Mouse (Mus musculus) frontal cortex, adult (tissue): ENCODE measurements around the gene Rbms2.
A peak's percentile ranks its signal among the peaks of the same experiment; 100 is the strongest.

Experiments
- ATAC-seq: cut with Nextera tagmentation; 2 replicates; pipeline ENCODE4 v1.9.2; 2017; ENCODE audit warnings: mild to moderate bottlenecking, moderate library complexity, mixed read lengths; ENCODE audit not compliant: low TSS enrichment

Rbms2 gene

GRCm38 (mm10) chr10:128140236-128140952 lies 39.7 kb downstream of the Rbms2 start:
- ATAC-seq, result no peak

GRCm38 (mm10) chr10:128135374-128135773 lies 44.7 kb downstream of the Rbms2 start:
- ATAC-seq, result peak; percentile 63; the same call in 1 of the 2 replicates

GRCm38 (mm10) chr10:128133650-128134332 lies 46.3 kb downstream of the Rbms2 start:
- ATAC-seq, result peak; percentile 88

GRCm38 (mm10) chr10:128131812-128132211 lies 48.3 kb downstream of the Rbms2 start:
- ATAC-seq, result no peak

- no peak for ATAC-seq
Measured at GRCm38 (mm10) chr10:128131297-128131696, 48.8 kb downstream of the Rbms2 start.

GRCm38 (mm10) chr10:128128143-128128542 lies 52.0 kb downstream of the Rbms2 start:
- ATAC-seq, result no peak

GRCm38 (mm10) chr10:128127497-128127896 lies 52.6 kb downstream of the Rbms2 start:
- ATAC-seq, result no peak

GRCm38 (mm10) chr10:128125951-128126350 lies 54.1 kb downstream of the Rbms2 start:
- no peak for ATAC-seq

GRCm38 (mm10) chr10:128124831-128125230 lies 55.3 kb downstream of the Rbms2 start:
- no peak for ATAC-seq

GRCm38 (mm10) chr10:128123833-128124232 lies 56.3 kb downstream of the Rbms2 start:
- ATAC-seq, result no peak

GRCm38 (mm10) chr10:128111227-128111626 lies 68.9 kb downstream of the Rbms2 start:
- ATAC-seq, result peak; percentile 38; the same call in 1 of the 2 replicates

GRCm38 (mm10) chr10:128110103-128110761 lies 69.9 kb downstream of the Rbms2 start:
- peak; percentile 46; the same call in 1 of the 2 replicates for ATAC-seq

- ATAC-seq, result no peak
Measured at GRCm38 (mm10) chr10:128097587-128097971, 82.5 kb downstream of the Rbms2 start.

- ATAC-seq, result peak; percentile 58
Measured at GRCm38 (mm10) chr10:128096693-128097586, 83.2 kb downstream of the Rbms2 start.

GRCm38 (mm10) chr10:128096313-128096692 lies 83.8 kb downstream of the Rbms2 start:
- no peak for ATAC-seq

GRCm38 (mm10) chr10:128095003-128095636 lies 85.0 kb downstream of the Rbms2 start:
- no peak for ATAC-seq

GRCm38 (mm10) chr10:128094340-128094968 lies 85.6 kb downstream of the Rbms2 start:
- ATAC-seq, result no peak

- ATAC-seq, result no peak
Measured at GRCm38 (mm10) chr10:128093496-128094294, 86.4 kb downstream of the Rbms2 start.
